Mouse (Mus musculus) neutrophil, adult 83 days (primary cell): Measurements from ENCODE around the gene Pts. TPM values are rescaled to one million over a fixed set of nuclear protein-coding genes. Genes with fewer than 3 reads are reported as not detected.

ENCODE experiments used
- total RNA-seq, 2 experiments: library from RNA; stranded (reverse); gene quantifications; one replicate each; pipeline ENCODE4 v1.2.4; 2023

Gene Pts
- total RNA-seq = 10 to 100 TPM; 44.5 to 47.3 TPM

DNA sequence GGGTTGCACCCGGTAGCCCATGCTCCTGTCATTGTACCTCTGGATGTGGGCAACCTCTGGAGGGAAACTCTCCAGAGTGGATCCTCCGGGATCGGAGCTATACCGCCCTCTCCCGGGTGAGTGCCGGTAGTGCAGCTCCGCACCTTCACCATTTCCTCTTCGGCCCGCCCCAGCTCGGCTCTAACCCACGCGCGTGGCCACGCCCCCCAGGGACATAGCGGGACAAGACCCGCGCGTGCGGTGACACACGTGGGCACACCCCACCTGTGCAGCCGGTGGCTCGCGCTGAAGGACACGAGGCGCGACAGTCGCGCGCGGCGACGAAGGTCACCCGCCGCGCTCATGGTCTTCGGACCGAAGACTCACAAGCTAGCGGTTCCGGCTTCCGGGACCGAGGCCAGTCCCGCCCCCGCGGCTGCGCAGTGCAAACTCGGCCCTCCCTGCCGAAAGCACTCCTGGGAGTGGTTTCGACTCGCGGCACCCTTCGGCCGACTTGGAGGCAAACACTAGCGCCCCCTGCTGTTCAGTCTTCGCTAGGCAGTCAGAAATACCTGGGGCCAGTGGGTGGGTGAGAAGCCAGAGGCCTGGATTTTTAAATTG is at the start of gene Pts:
Gene Pts (minus strand): TSS at position 432 of the 600 bp plus-strand sequence.

GRCm38 (mm10) chr9:50561145-50561917 is 32.8 kb upstream of the Pts start, which contains the start of gene Tex12:
TSS of gene Tex12 (minus strand) at chr9:50561325.

GRCm38 (mm10) chr9:50555094-50555446 is 26.5 kb upstream of the Pts start, which contains the start of gene Bco2:
TSS of gene Bco2 (minus strand) at chr9:50555181.

DNA sequence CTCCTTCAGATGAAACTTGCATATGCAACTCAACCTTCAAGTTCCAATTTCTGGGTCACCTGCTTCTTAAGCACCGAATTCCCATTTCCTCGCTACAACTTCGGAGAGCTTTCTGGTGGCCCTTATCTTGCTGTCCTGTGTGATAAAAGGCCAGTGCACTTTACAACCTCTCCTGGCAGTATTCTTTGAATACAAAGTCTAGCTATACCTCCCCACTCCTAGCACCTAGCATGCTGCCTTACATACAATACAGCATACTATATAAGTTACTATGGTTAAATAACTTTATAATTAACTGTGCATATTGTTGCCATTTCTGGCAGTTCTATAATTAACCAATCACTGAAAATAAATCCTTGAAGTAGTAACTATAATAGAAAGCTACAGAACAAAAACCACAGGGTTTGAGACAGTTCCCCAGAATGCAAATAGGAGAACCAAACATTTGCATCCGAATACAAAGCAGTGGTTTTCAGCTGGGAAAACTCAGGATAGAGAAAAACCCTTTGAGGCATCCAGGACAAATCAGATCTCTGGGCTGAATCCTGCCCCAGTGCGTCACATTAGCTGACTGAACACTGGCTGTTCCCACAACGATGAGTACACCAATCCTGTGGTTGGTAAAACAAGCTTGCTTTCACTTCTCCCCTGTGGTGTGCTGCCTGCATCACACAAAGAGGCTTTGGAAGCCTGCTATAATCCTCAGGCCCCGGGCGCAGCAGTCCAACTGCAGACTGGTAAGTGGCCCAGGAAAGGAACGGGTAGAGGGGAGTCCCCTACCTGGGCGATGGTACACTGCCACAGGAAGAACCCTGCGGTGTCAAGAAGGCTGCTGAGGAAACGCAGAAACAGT is 25.9 kb upstream of the Pts start, which contains the start of gene Il18:
Gene Il18 (plus strand): TSS at position 587 of the 853 bp plus-strand sequence.

DNA sequence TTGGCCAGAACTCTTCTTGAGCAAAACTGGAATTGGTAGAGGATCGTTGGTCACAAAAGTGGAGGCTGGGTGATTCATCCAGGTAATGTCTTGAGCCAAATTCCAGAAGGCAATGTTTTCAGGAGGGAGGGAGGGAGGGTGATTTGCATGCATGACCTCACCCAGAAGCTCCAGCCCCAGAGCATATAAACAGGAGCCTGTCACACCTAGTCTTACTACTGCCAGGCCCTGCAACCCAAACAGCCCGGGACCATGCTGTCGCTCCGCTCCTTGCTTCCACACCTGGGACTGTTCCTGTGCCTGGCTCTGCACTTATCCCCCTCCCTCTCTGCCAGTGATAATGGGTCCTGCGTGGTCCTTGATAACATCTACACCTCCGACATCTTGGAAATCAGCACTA is 34.2 kb downstream of the Pts start, which contains the start of gene Plet1:
Gene Plet1 (plus strand): TSS at position 215 of the 400 bp plus-strand sequence.

Other genes starting within 250 kb of the Pts start
- gene Rpl10-ps3, start 183.8 kb downstream of the Pts start, total RNA-seq = 100 to 1,000 TPM; 841 to 845 TPM
- gene Plet1, start 34.2 kb downstream of the Pts start, total RNA-seq = not detected
- 1 to 10 TPM; 4.3 to 5.3 TPM for gene Il18, start 26.1 kb upstream of the Pts start, total RNA-seq
- gene Bco2, start 26.5 kb upstream of the Pts start, total RNA-seq = 1 to 10 TPM in 1 of 2 experiments, under 1 TPM in 1; 0.99 to 1.1 TPM
- gene Tex12, start 32.6 kb upstream of the Pts start, total RNA-seq = under 1 TPM in 1 of 2 experiments, not detected in 1; 0.39 TPM
- gene Sdhd, start 75.1 kb upstream of the Pts start, total RNA-seq = 10 to 100 TPM; 76.6 to 86.2 TPM
- gene Timm8b, start 75.2 kb upstream of the Pts start, total RNA-seq = 10 to 100 TPM; 48.7 to 53.5 TPM
- gene Pih1d2, start 88.6 kb upstream of the Pts start, total RNA-seq = under 1 TPM; 0.42 to 0.90 TPM
- gene Nkapd1, start 88.7 kb upstream of the Pts start, total RNA-seq = 10 to 100 TPM; 10.8 to 12.4 TPM
- gene Dlat, start 131.1 kb upstream of the Pts start, total RNA-seq = 10 to 100 TPM; 18.8 to 21.4 TPM
- under 1 TPM in 1 of 2 experiments, not detected in 1; 0.11 TPM for gene Dixdc1, start 210.8 kb upstream of the Pts start, total RNA-seq
- not detected for gene 2310030G06Rik, start 217.8 kb upstream of the Pts start, total RNA-seq
- gene Cryab, start 222.6 kb upstream of the Pts start, total RNA-seq = 1 to 10 TPM; 2.3 to 2.7 TPM
- gene Hspb2, start 223.6 kb upstream of the Pts start, total RNA-seq = not detected
- 1 to 10 TPM; 4.6 to 6.4 TPM for gene Fdxacb1, start 239.5 kb upstream of the Pts start, total RNA-seq
- 10 to 100 TPM; 11.2 to 13.2 TPM for gene Alg9, start 246.3 kb upstream of the Pts start, total RNA-seq
- 10 to 100 TPM; 11.1 to 17.2 TPM for gene 1110032A03Rik, start 246.8 kb upstream of the Pts start, total RNA-seq